Mouse (Mus musculus) lung, adult 2 months (tissue): Measurements from ENCODE around the gene Rfc4.

Experiments
- CTCF ChIP-seq: fragments of 200-500 bp; IDR thresholded peaks from 2 replicates; pipeline ENCODE4 v1.5.1; 2011; ENCODE audit warnings: mild to moderate bottlenecking, low read length, control low read depth; ENCODE audit not compliant: insufficient read depth
- POLR2A ChIP-seq: fragments of 200-500 bp; IDR thresholded peaks from 2 replicates; pipeline ENCODE4 v1.6.1; 2011; ENCODE audit warnings: low read depth, mild to moderate bottlenecking, control low read depth, low read length, borderline replicate concordance; ENCODE audit errors: extremely low read depth

DNA sequence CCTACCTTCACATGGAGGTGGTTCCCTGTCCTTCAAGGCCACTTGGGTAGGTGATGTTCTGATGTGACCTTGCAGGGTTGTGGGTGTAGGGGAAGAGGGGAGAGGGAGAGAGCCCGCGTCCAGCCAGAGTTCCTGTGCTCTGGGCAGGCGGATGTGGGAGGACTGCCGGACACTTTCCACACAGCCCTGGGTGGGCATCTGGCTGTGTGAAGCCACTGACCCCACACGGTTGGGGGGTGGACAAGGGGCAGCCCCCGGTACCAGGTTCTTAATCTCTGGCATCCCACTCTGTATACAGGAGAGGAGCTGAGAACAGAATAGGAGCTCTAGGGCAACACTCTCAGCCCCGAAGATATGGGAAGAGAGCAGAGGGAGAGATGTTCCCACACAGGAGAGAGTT is 30.8 kb upstream of the Rfc4 start:
- TF ChIP-seq CTCF (no peak), POLR2A (no peak)
